Mouse (Mus musculus) left cerebral cortex, postnatal 25 days (tissue): ENCODE results near the gene Hells. TPM values are rescaled to one million over a fixed set of nuclear protein-coding genes. Genes with fewer than 3 reads are reported as not detected.

Source experiments
- DNase-seq, 2 experiments: peaks; one replicate each; pipeline ENCODE4 v3.0.0; 2022; ENCODE audit warnings: low spot score in 2 of 2, mixed read lengths in 1 of 2
- intact Hi-C: fragments of 180-260 bp; cut with DNase I; formaldehyde crosslinking; loops from one replicate; pipeline ENCODE4 v1.15.1; 2025
- microRNA-seq, 2 experiments: library from miRNA; unstranded; fragments of <30 nt; microRNA quantifications; one replicate each; pipeline ENCODE4 v1.2.0; 2022
- total RNA-seq, 2 experiments: library from RNA; stranded (reverse); gene quantifications; 2 replicates each; pipeline ENCODE4 v1.2.3; 2021

Hells gene
- total RNA-seq, 2 experiments from 2014 or later = 4.1 to 4.8 TPM

DNA sequence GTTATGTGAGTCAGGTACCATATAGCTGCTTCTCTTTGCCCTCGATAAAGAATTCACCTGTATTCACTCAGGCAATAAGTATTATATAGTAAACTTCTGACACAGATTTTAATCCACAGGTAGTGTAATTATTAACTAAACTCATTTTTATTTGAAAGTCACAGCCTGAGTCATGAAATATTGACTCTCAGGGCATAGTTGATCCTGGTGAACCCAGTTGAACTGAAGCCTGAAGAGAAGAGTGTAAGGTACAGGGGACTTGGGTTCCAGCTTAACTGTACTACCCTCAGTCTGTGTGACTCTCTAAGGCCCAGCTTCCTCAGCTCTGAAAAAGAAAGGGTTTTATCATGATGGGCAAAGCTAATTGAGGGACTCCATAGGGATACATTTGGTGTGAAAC is 74.4 kb downstream of the Hells start:
- DNase-seq = no peak
- intact Hi-C loops = no loop called here

DNA sequence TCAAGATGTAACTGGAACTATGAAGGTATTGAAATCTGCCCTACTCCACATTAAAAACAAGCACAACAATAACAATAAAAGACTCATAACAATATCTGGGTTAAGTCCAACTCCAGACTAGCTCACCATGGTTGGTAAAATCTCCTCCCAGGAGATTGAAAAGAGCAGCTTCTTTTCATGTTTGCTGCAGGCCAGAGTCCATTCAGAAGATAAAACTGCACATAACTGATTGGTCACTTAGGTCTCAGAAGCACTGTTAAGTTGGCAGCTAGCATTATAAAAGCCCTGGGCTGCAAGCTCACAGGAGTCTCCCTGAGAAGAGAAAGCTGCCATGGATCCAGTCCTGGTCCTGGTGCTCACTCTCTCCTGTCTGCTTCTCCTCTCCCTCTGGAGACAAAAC is 76.0 kb downstream of the Hells start, which contains the start of gene Cyp2c55:
Gene Cyp2c55 (plus strand): TSS at position 305 of the 400 bp plus-strand sequence.
- DNase-seq = no peak
- intact Hi-C loops = no loop called here

Small RNA genes within 50 kb of the gene (microRNA-seq; reads per million reads assigned to microRNA genes)
- 0 reads per million in 2 experiments for gene Gm23800

Other genes starting within 250 kb of the Hells start
- 10 to 100 TPM; 12.1 to 13.3 TPM for gene Noc3l, start 111.7 kb upstream of the Hells start, total RNA-seq
- gene Tbc1d12, start 94.3 kb upstream of the Hells start, total RNA-seq = 10 to 100 TPM; 11.4 to 12.8 TPM
- under 1 TPM; 0.23 to 0.48 TPM for gene Cyp2c55, start 76.1 kb downstream of the Hells start, total RNA-seq
- gene Cyp2c65, start 130.1 kb downstream of the Hells start, total RNA-seq = under 1 TPM in 1 of 2 experiments, not detected in 1; 0.25 TPM
- not detected for gene Cyp2c66, start 183.0 kb downstream of the Hells start, total RNA-seq